Mouse (Mus musculus) MN1 (cell line): ENCODE results near the gene Ankmy2.

Experiments used
- DNase-seq: peaks from one replicate; pipeline ENCODE4 v3.0.0-alpha.2; 2016; ENCODE audit warnings: low spot score

The Ankmy2 gene

GRCm38 (mm10) chr12:36156637-36157303 lies at the start of gene Ankmy2:
Gene Ankmy2, plus strand, starts transcription at chr12:36157114.
- peak; percentile 96 for DNase-seq

GRCm38 (mm10) chr12:36108442-36108841 lies 48.5 kb upstream of the Ankmy2 start:
- no peak for DNase-seq

GRCm38 (mm10) chr12:36110457-36110856 lies 46.5 kb upstream of the Ankmy2 start:
- no peak for DNase-seq

- DNase-seq = no peak
These were observed 45.8 kb upstream of the Ankmy2 start for GRCm38 (mm10) chr12:36111110-36111509.

- no peak for DNase-seq
These were observed 44.8 kb upstream of the Ankmy2 start for GRCm38 (mm10) chr12:36112081-36112480.

- no peak for DNase-seq
These were observed 39.8 kb upstream of the Ankmy2 start for GRCm38 (mm10) chr12:36117161-36117560.

DNA sequence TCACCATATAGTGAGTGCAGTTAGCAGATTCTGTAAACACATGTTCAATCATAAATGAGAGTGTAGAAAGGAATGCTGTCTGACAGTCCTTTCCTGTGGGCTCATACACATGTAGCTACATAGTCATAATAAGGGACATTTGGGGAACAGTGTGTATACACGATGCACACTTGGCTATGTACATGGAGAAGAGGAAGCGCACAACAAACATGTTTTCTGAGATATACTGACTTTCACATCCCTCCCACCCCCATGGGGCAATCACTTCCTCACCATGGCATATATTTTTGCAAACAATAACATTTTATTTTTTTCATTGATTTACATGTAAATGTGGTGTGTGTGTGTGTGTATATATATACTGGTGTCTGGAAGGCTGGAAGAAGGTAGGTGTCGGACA lies 37.7 kb upstream of the Ankmy2 start:
- no peak for DNase-seq

DNA sequence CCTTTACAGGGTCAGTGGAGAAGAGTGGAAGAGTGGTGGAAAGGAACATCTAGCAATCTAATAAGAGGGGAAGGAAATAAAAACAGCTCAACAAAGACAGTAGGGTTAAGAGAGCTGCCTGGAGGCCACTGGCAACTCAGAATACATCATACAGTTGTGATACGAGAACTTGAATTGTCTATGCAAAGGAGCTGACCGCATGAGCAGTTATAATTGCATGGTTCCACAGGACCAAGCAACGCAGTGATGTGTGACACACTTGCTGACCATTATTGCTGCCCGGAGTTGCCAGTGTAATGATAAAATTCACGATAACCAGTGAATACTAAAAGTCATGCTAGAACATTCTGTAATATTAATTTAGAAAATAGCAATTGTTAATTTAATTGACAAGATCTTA lies 30.9 kb upstream of the Ankmy2 start:
- DNase-seq = no peak

- DNase-seq = no peak
These were observed 27.1 kb upstream of the Ankmy2 start for GRCm38 (mm10) chr12:36129826-36130225.

GRCm38 (mm10) chr12:36132254-36132653 lies 24.7 kb upstream of the Ankmy2 start:
- DNase-seq = no peak

DNA sequence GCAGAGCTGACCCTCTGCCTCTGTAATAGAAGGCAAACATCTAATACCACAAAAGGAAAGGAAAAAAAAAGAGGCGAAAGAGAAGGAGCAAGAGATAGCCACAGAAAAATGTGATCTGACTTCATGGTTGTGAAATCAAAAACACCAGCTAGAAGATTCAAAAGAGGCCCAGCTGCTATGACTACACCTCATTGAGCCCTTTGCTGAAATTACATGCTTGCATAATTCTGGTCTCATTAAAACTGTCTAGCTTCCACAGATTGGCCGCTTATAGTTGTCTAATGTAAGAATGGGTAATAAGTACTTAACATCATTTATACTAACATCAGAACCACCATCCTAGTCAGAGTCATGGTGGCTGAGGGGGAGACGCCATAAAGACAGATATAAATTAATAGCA lies 24.2 kb upstream of the Ankmy2 start:
- no peak for DNase-seq

- no peak for DNase-seq
These were observed 23.4 kb upstream of the Ankmy2 start for GRCm38 (mm10) chr12:36133547-36133946.

- no peak for DNase-seq
These were observed 22.8 kb upstream of the Ankmy2 start for GRCm38 (mm10) chr12:36134111-36134510.

DNA sequence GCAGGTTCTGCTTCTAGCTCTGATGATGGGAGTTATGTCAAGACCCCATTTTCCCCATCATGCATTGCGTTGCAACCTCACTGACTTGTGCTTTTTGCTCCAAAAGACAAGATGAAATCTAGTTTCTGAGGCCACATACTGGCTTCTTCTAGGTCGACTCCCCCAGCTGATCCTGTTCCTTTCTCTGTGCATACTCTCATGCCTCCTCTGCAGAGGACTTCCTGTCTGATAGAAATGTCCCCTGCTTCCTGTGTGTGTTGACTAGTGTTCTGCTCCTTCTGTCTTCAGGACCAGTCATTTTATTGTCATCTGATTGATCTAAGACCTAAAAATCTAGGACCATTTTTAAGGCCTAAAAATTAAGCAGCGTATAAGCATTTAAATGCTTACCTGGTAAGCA lies 21.5 kb upstream of the Ankmy2 start:
- no peak for DNase-seq

DNA sequence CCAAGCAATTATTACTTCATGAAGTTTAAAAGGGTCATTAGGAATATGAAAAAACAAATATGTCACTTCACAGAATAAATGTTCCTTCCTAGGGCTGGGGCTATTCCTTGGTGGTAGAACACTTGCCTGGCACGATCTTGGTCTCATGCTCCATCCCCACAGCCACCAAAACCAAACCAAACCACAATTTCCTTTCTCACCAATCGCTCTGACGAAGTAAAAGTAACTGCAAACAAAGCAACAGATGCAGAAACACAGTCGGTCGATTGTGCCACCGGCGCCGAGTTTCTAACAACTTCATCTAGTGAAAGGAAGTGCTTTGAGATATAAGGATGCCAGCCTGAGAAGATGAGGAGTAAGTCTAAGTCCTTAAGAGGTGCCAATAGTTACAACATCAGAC lies 20.6 kb upstream of the Ankmy2 start:
- DNase-seq = no peak

- no peak for DNase-seq
These were observed 19.7 kb upstream of the Ankmy2 start for GRCm38 (mm10) chr12:36137192-36137591.

DNA sequence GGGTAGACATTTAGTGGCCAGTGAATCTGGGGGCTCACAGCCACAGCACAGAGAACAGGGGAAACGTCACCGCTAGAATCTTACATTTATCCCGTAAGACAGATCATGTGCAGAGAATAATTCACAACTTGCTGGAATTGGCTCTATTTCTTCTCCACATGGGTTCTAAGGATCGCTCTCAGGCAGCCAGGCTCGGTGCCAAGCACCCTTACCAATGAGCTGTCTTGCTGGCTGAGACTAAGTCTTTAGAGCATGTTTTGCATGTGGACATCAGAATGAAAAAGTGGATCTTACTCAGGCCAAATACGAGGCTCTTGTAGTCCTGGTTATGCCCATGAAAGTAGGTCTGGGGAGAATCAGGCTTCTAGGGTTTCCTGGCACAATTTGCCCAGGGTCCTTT lies 16.5 kb upstream of the Ankmy2 start:
- no peak for DNase-seq

- DNase-seq = no peak
These were observed 10.5 kb upstream of the Ankmy2 start for GRCm38 (mm10) chr12:36146230-36147011.

GRCm38 (mm10) chr12:36150265-36150664 lies 6.6 kb upstream of the Ankmy2 start:
- DNase-seq = no peak

DNA sequence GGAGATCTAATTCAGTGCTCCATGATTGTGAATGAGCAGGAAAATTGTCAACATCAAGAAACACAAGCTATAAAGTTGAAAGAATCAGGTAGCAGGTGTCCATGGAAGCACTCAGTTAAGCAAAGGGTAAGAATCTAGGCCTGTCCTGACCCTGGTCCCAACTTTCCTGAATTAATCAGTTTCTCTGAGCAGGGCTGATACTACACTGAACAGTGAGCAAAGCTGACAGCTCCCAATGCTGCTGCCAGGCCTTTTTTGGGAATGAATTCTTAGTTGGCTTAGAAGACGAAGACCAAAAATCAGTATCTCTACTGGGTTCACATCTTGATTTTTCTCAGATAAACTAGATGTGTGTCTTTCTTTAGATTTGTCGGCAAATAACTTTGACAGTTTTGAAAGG lies 6.2 kb upstream of the Ankmy2 start:
- no peak for DNase-seq

- DNase-seq = peak; percentile 57
These were observed 1.7 kb upstream of the Ankmy2 start for GRCm38 (mm10) chr12:36155141-36155641.

- peak; percentile 60 for DNase-seq
These were observed 745 bp upstream of the Ankmy2 start for GRCm38 (mm10) chr12:36156101-36156636.

DNA sequence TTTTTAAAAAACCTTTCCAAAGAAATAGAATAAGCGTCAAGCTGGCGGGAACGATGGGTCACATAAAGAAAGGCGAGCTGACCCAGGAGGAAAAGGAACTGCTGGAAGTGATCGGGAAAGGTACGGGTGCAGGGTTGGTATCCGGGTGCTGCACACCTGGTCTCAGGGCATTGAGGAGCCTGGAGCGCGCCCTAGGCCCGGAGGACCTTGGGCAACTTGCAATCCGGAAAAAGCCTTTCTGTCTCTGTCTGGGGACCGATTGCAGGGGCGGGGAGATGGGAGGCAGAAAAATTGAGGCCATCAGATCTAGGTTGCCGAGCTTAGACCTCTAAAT lies 357 bp downstream of the Ankmy2 start:
- no peak for DNase-seq
